Mouse (Mus musculus) mesoderm, embryonic 11.5 days (tissue): ENCODE measurements at regions not wholly inside any gene's neighbourhood (a gene's known extent, or its start where the extent isn't known, plus 50 kb on each side); places are given as distances from the start of the nearest gene placed in this dataset.
A peak's percentile ranks its signal among the peaks of the same experiment; 100 is the strongest.

Experiments used
- DNase-seq: peaks from one replicate; pipeline ENCODE4 v3.0.0-alpha.2; 2012; ENCODE audit warnings: low read depth, low spot score

DNA sequence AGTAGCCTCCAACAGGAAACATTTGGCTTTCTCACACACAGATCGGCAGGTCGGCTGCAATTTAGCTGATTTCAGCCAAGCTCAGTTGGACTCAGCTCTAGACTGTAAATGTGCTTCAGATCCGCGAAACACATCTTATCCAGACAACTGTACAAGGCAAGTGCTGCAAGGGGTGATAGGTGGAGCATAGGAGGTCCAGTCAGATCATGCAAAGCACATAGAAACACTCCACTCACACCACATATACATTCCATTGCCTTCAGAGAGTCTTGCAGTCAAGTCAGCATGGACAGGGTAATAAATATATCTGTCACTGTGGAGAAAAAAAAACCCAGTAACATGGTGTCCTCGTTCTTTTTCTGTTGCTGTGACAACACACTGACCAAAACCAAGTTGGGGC is 160.3 kb downstream of the H2al1j start:
- DNase-seq, result no peak

DNA sequence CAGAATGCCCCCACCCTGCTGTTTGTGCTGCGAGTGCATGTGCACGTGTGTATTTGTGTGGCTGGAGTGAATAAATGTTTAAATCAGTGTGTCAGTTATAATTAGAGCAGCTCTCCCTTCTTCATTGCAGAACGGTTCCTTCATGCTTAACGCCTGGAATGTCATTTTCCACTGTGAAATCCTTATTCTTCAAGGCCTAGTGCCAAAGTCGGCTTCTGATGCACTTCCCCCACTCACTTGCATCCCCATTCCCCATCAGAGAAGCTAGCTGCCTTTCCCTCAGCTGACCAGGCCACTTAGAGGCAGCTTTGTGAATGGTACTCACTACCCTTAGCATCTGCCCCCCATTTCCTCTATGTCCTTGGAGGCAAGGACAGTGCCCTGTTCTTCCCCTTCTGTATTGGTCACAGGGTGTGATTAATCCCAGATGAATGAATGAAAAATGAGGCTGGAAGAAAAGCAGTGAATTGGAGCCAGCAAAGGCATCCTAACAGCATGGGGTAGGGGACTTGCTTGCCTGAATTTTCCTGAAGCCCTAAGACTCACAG is 162.6 kb downstream of the H2al1j start:
- no peak for DNase-seq

DNA sequence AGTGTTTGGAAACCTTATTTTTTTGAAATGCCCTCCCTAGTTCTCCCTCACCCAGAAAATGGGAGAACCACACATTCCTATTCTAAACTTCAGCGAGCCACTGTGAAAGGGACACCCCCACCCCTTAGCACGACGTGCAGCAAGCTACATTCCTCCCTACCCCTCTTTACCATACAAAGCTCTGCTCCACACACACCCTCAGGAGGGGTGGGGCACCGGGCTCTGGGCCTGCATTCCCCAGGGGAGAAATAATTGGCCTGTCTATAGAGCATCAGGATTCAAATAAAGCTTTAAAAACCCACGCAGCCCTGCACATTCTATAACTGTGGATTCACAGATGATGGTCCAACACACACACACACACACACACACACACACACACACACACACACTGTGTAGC is 163.6 kb downstream of the H2al1j start:
- DNase-seq, result peak; percentile 11

DNA sequence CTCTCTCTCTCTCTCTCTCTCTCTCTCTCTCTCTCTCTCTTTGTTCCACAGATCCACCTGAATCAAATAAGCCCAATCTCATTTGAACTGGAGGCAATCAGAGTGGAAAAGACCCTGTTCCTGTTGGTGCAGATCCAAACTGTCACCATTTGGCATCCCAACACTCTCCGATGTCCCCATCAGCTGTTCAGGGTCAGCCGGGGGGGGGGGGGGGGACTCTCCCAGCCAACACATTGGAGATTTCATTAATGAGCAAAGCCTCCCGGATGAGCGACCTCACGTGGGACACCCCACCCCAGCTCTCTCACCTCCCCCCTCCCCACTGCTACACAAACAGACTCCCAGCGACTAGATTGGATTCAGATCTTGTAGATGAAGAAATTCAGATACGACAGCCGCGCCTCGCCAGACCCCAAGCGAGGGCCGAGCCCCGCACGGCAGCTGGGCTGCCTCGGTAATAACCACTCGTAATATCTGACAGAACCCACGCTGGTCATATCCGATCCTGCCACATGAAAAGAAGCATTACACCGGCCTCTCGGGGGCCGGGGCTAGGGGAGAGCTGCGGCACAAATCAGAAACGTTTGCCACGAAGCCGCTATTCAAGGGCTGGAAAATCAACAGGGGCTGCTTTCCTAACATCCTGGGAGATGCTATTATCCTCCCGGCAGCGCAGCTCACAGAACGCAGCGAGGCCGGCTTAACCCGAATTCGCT is 164.2 kb downstream of the H2al1j start:
- DNase-seq, result peak; percentile 12

DNA sequence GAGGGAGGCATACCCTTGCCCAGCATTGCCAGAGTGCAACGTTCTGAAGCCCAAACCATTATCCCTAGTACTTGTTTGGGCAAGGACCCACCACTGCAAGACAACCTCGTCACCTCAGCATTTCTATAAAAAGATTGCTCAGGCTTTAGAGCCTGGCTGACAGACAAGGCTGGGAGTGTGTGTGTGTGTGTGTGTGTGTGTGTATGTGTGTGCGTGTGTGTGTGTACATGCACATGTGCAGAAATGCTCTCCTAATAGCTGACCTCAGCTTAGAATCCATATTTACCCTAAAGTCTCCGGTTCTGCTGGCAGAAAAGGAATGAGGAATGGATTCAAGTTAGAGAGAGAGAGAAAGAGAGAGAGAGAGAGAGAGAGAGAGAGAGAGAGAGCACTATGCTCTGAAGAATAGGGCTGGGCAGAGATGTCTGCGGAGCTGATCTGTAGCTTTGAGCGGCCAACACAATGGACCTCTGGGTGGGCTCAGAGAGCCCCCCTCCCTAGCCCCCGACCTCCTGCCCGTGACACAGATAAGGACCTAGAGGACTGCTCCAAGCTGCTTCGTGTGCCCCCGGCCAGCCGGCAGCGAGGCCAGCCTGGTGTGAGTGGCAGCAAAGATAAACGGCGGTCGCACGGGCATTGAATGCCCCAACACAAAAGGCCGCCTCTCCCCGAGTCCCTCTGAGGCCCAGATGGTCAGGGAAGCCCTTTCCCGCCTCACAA is 166.1 kb downstream of the H2al1j start:
- DNase-seq, result peak; percentile 60

DNA sequence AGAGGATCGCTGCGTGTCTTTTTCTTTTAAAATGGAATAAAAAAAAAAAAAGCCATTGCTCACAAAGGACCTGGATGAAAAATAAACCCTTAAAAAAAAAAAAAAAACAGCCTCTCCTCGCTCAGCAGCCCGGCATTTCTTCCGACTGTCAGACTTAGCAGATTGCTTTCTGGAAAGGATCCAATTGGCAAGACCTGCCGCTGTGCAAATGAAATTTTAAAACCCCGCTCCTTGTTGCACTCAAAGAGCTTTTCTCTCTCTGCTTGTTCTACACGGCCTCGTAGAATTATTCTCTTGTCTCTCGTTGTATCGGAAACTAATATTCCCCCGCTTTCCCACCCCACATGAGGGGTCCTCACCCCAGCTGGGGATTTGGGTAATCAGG is 166.6 kb downstream of the H2al1j start:
- DNase-seq, result no peak

DNA sequence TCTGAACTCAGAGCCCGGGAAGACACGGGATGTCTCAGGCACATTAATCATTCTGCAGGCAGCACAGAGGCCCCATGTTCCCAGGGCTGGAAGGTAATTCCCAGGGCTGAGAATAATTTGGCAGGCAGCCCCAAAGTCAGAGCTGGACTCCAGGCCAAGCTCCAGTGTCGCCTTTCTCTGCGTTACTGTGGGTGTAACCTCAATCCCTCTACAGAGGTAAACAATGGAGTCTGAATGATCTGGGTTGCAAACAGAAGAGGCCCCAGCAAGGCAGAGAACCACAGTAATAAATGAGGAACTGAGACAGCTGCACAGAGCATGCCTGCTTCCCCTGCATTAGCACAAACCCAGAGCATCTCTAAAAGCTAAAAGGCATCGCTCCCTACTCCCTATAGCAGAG is 184.8 kb downstream of the H2al1j start:
- no peak for DNase-seq

DNA sequence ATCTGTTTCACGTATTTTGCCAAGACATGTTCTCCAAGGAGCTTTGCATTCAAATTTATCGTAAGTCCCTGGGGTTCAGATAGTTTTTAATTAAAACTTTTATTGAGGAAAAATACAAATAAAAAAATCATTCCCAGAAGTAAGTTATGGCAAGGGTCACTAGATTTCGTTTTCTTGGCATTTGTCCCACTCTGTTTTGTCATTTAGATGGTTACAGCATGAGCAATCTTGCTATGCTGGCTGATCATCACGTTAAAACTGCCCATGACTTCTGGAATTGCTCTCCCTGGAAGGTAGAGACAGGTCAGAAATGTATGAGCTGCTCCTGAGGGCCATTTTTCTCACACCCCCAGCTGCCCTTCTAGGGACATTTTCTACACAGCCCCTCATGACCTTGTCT is 185.3 kb downstream of the H2al1j start:
- DNase-seq, result no peak

DNA sequence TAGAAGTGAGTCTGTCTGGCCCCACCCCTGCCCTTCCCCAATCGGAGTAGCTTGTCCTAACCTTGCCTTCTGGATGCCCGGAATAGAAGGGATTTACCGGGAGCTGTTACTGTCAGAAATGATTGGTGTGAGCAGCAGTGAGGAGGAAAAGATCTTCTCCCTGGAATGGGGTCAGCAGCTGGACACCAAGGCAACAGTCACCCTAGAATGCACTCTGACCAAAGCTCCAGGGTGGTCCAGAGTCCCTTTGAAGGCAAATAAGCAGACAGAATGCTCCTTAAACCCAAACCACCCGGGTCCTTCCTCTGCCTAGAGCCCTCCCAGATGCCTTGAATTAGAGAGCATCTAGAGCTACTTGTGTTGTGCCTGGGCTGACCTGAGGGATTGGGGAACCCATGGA is 196.2 kb downstream of the H2al1j start:
- DNase-seq, result peak; percentile 44

DNA sequence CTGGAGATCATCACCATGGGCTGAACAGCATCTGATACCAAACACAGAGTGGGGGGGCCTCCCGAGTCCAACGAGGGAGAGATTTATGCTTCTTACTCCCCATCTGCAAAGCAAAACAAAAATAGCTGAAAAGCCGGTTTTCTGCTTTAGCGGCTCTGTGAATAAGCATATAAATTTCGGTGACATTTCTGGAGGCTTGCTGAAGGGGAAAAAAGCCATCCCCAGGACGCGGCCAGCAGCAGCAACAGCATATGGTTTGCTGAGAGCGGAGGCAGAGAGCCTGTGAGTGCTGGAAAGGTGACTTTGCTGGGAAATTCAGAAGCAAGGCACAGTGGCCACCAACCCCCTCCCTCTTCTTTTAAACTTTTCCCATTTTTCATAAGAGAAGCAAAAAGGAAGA is 197.7 kb downstream of the H2al1j start:
- DNase-seq, result no peak

DNA sequence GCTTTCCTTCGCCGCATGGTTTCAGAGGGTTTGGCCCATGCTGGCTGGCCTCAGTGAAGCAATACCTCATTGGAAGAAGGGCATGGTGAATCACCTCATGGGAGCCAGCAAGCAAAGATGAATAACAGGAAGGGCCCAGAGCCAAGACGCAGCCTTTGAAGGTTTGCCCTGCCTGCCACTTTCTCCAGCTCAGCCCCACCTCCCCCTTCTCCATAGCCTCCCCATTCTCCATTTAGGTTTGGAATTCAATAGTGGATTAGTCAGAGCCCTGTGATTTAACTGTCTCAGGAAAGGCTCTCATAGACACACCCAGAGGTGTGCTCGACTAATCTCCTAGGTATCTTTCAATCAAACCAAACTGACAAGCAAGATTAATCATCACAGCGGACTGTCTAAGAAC is 201.0 kb downstream of the H2al1j start:
- DNase-seq, result no peak

DNA sequence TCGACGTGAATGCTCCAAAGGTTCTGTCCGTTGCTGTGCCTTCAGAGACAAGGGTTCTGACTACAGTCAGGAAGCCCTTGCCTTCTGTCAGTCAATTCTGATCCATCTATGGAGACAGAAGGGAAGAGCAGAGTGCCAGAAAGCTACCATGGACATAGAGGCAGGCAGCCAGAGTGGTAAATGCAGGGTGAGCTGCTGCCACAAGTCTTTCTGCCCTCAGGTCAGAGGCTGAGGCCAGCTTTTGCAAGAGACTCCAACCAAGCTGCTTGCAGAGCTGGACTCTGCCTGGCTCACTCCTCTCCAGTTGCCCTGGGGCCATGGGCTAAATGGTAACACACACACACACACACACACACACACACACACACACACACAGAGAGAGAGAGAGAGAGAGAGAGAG is 201.6 kb downstream of the H2al1j start:
- no peak for DNase-seq

DNA sequence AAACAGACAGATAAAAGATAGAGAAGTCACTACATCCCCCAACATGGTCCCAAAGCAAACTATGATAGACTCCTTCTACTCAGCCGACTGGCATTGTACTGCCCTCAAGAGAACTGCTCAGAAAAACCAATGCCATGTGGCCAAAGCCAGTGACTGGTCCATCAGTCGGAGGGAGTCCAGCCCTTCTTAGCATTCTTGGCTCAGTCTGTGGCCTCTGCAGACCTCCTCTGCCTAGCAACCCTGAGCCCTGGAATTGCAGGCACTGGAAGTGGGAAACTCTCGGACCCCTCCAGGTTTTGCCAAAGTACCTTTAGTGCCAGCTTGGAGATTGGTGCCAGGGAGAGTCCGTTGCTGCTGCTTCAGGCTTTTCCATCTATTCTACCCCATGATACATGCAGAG is 205.2 kb downstream of the H2al1j start:
- no peak for DNase-seq

DNA sequence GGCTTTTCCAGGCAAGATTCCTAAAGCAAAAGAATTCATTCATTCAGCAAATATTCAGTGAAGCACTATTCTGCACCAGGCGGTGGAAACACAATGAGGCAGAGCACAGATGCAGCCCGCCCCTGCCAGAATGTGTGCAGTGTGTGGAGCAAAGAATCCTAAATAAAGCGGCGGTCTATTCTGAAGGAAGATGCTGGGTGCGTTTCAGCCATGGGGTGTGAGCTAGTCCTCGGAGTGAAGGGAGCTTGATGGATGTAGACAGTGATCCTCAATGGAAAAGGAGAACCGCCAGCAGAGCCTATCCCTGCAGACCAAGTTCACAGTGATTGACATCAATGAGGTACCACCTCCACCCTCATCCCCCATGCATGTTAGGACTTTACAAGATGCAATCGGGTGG is 206.2 kb downstream of the H2al1j start:
- DNase-seq, result no peak

DNA sequence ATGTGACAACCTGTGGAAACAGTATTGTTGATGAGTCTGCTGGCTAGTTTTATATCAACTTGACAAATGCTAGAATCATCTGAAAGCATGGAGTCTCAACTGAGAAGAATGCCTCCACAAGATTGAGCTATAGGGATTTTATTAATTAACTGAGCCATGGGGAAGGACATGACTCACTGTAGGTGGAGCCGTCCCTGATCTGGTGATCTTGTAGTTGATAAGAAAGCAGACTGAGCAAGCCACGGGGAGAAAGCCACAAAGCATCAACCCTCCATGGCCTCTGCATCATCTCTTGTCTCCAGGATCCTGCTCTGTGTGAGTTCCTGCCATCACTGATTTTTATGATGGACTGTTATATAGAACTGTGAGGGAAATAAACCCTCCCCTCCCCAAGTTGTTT is 213.4 kb downstream of the H2al1j start:
- no peak for DNase-seq

DNA sequence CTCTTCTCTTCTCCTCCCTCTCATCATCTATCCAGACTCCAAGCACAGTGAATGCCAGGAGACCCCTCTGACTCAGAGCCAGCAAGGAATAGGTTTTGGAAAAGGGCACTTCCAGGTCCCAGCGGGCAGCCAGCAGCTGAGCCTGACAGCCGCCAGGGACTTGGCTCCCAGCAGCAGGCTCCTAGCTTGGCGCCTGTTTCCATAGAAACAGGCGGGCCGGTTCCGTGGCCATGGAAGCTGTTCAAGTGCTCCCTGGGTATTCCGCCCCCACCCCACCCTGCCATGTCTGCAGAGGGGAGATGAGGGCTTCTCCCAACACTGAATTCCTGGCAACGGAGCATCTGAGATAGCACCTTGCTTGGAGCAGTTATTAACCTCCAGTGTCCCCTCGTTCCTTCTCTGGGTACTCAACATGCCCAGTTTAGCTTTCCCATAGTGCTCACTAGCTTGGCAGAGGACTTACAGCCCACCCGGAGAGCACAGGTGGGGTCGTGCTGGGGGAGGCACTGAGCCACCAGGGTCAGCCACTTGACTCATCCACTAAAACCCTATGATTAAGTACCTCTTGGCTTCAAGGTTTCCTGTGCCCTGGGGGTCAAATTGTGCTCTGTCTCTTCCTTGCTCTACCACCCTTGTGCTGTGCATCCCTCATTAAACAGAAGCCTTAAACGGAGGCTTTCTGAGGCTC is 222.7 kb downstream of the H2al1j start:
- DNase-seq, result peak; percentile 48

DNA sequence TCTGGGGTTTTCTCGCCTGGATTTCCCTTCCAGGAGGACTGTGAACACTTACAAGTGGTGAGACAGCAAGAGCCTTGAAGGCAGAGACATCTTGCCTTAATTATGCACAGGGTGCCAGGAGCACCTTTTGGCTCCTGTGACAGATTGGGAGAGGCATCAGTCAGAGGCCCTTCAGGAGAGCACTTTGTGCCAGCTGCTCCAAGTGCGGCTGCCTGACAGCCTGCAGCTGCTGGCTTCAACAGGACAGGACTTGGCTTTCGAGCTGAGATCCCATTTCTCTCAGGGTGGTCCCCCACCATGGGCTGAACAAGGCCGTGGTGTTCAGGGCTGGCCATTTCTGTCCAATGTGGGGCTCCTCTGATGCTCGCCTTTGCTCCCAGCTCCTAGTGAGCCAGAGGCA is 224.6 kb downstream of the H2al1j start:
- no peak for DNase-seq

DNA sequence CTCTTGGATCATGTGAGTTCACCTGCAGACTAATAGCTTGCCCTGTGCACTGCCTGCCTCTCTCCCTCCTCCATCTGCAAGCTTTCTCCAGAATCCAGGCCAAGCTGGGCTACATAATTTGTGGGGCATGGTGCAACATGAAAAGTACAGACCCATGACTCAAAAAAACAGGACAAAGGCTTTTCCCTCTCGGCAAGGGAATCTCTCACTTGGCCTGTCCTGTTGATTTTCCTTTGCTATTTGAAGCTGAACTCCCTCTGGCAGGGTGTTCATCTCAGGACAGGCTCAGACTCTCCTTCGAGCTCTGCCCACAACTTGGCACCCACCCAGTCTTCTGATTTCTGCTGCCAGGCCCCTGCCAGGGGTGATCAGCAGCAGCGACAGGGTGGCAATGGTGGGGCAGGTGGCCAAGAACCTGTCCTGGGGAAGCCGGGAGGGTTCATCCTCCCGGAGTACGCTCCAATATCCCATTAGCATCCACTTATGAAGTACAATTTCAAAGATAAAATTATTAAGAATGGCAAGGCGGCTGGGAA is 227.5 kb downstream of the H2al1j start:
- no peak for DNase-seq

DNA sequence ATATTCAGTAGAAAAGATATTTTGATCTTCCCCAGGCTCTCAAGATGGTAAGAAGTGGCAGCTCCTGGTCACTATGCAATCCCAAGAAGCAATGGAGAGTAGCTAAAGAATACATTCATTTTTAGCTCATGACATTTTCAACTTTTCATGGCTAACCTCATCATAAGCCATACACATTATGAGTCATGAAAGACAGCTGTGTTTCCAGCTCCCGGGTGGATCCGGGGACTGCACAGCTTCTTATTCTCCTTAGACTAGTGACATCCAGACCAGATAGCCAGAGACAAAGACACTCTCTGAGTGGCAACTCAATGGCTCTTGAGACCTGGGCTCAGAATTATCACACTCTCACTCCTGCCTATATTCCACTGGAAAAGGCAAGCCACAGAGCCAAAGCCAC is 230.6 kb downstream of the H2al1j start:
- DNase-seq, result no peak

DNA sequence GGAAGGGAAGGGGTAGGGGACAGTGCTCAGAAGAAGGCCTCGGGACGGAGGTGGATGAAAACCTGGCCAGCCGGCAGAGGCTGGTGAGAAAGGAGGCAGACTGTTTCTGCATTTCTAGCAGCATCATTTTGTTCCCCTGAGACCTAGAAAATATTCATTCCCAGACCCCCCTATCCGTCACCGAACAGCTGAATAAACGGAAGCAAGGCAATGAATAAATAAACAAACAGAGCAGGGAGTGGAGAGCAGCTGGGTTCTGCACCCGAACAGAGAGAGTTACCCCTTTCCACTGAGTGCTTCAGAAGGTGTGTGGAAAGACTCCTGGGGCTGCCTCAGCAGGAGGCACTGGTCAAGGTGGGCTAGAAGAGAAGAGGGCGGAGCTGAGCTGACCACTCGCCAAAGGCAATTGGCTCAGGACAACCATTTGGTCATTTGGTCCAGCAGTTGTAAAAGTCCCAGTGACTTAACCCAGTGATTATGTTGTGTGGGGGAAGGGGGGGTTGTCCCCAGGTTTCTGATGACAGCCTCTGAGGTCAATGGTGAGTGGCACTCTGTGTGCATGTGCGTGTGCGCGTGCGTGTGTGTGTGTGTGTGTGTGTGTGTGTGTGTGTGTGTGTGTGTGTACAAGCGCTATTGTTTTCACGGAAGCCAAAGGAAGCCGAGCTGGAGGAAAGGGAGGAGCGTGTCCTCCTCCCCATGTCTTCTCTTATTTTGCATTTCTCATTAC is 233.1 kb downstream of the H2al1j start:
- no peak for DNase-seq

DNA sequence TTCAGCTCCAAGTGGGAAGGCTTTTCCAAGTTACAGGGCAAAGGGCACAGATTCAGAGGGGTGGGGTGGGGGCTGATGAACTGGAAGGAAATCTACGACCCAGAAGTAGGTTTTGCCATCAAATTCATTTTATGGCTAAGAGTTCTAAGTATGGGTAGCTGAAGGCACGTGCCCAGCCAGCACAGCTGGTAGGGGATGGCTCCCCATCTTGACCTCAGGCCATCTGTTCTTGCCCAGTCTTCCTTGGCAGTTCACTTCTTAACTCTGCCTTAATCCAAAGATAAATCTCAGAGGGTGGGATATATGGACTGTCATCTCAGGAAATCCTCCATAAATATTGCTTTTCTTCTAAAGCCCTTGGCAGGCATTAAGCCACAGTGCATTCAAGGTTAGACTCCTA is 238.3 kb downstream of the H2al1j start:
- DNase-seq, result no peak

DNA sequence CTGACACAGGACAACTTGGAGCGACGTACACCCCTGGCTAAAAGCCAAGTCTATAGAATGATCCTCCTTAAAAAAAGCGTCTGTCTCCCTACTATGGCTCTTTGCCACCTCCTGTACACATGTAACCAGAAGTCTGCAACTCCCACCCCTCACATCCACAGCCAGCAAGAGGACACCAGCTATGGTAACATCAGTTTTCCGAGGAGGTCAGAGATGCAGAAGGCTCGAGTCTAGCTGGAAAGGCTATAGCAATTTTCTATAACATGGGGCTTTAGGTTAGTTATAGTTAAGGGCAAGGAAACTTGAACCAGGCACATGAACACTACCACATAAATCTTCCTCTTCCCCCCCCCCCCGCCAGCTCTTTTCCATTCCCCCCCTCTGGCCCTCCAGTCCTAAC is 240.2 kb downstream of the H2al1j start:
- DNase-seq, result no peak
